Mouse (Mus musculus) lung, embryonic 15.5 days (tissue): Measurements from ENCODE around the gene Fbxo48. TPM values are rescaled to one million over a fixed set of nuclear protein-coding genes. Genes with fewer than 3 reads are reported as not detected.

ENCODE experiments used
- ATAC-seq: fragments of 200-750 bp; cut with Nextera tagmentation; 2 replicates; pipeline ENCODE4 v1.8.0; 2017; ENCODE audit warnings: moderate number of reproducible peaks, borderline replicate concordance; ENCODE audit not compliant: low FRiP score, low TSS enrichment; ENCODE audit errors: extremely low read depth
- H3K27ac ChIP-seq: fragments of 300-500 bp; sonication (generic); 2 replicates; pipeline ENCODE4 v1.5.1; 2015; ENCODE audit warnings: moderate library complexity, mild to moderate bottlenecking, inconsistent platforms
- H3K27me3 ChIP-seq: fragments of 300-500 bp; sonication (generic); 2 replicates; pipeline ENCODE4 v1.6.1; 2015; ENCODE audit warnings: inconsistent platforms
- H3K36me3 ChIP-seq: fragments of 300-500 bp; sonication (generic); 2 replicates; pipeline ENCODE4 v1.6.1; 2015; ENCODE audit warnings: inconsistent platforms
- H3K4me1 ChIP-seq: fragments of 300-500 bp; sonication (generic); 2 replicates; pipeline ENCODE4 v1.6.1; 2015; ENCODE audit warnings: inconsistent platforms
- H3K4me2 ChIP-seq: fragments of 300-500 bp; sonication (generic); 2 replicates; pipeline ENCODE4 v1.6.1; 2015; ENCODE audit warnings: inconsistent platforms, mild to moderate bottlenecking, moderate library complexity
- H3K4me3 ChIP-seq: fragments of 300-500 bp; sonication (generic); 2 replicates; pipeline ENCODE4 v1.5.1; 2015; ENCODE audit warnings: mild to moderate bottlenecking, inconsistent platforms
- H3K9ac ChIP-seq: fragments of 300-500 bp; sonication (generic); 2 replicates; pipeline ENCODE4 v1.6.1; 2015; ENCODE audit warnings: inconsistent platforms
- H3K9me3 ChIP-seq: fragments of 300-500 bp; sonication (generic); 2 replicates; pipeline ENCODE4 v1.6.1; 2016; ENCODE audit warnings: inconsistent platforms
- WGBS: fragments of 180-500 bp; shearing (Covaris S2); methylation state at CpG from one replicate; pipeline ENCODE4 v1.1.7; 2015; 5-methylcytosine and 5-hydroxymethylcytosine counted together
- polyA plus RNA-seq: library from polyadenylated mRNA; unstranded; fragments of >200 nt; fragmentation: Nextera tagmentation; extraction: Ambion mirVana; gene quantifications from 2 replicates; pipeline ENCODE4 v1.2.1, GENCODE M21; 2015

The Fbxo48 gene
- polyA plus RNA-seq, 1 experiment from 2014 or later, result 2.7 TPM

GRCm38 (mm10) chr11:17002739-17003373, 51.7 kb downstream of the Fbxo48 start:
- 71% methylated on average over 7 of the region's 7 CpGs for WGBS
- Histone ChIP-seq H3K27me3 (no peaks in the 10 kb centered on the region), H3K4me1 (no peaks in the 10 kb centered on the region), H3K27ac (no peak overlapping the region), H3K4me3 (no peak overlapping the region), H3K9ac (no peak overlapping the region), H3K4me2 (no peak overlapping the region), H3K9me3 (no peaks in the 10 kb centered on the region), H3K36me3 (no peaks in the 10 kb centered on the region)
- ATAC-seq, result no peak

GRCm38 (mm10) chr11:17003757-17004156, 52.6 kb downstream of the Fbxo48 start:
- H3K4me1 ChIP-seq, result no peaks in the 10 kb centered on the region
- H3K36me3 ChIP-seq, result no peaks in the 10 kb centered on the region
- WGBS, result 77% methylated on average over 3 of the region's 3 CpGs

More at GRCm38 (mm10) chr11:17003757-17004156, 52.6 kb downstream of the Fbxo48 start:
- Histone ChIP-seq H3K4me3 (no peak overlapping the region), H3K27ac (no peak overlapping the region), H3K4me2 (no peak overlapping the region), H3K9ac (no peak overlapping the region), H3K27me3 (no peaks in the 10 kb centered on the region), H3K9me3 (no peaks in the 10 kb centered on the region)
- ATAC-seq, result no peak

Other genes with a start within 250 kb of the Fbxo48 start
- gene Egfr, start 199.2 kb upstream of the Fbxo48 start, polyA plus RNA-seq, result 7.1 and 9.3 TPM in 2 replicates
- 34.1 and 35.4 TPM in 2 replicates for gene Cnrip1, start 100.2 kb downstream of the Fbxo48 start, polyA plus RNA-seq
- 3.8 and 4.2 TPM in 2 replicates for gene Plek, start 101.0 kb downstream of the Fbxo48 start, polyA plus RNA-seq
- gene Ppp3r1, start 207.9 kb downstream of the Fbxo48 start, polyA plus RNA-seq, result 90.3 and 92.6 TPM in 2 replicates
- 26.0 and 27.5 TPM in 2 replicates for gene Wdr92, start 230.7 kb downstream of the Fbxo48 start, polyA plus RNA-seq